Mouse (Mus musculus) urinary bladder, postnatal 10 days (tissue): Measurements from ENCODE around the gene Vmn2r44.
"Not testable (repeated sequence)": the region's sequence is repeated elsewhere in the genome, so short reads cannot be mapped to it uniquely, and the experiment has no call there.

Experiments used
- DNase-seq: peaks from one replicate; pipeline ENCODE4 v3.0.0; 2022; ENCODE audit warnings: low spot score

Gene Vmn2r44

GRCm38 (mm10) chr7:8383233-8383632, at the start of gene Vmn2r44:
Vmn2r44 (minus strand) TSS chr7:8383333.
- DNase-seq: not testable (repeated sequence)

- DNase-seq: not testable (repeated sequence)
These were observed 25.3 kb downstream of the Vmn2r44 start for GRCm38 (mm10) chr7:8357879-8358278.
